Mouse (Mus musculus) limb, embryonic 15.5 days (tissue): ENCODE measurements around the gene AL607142.1. TPM values are rescaled to one million over a fixed set of nuclear protein-coding genes. Genes with fewer than 3 reads are reported as not detected.

Experiments
- ATAC-seq: fragments of 200-750 bp; cut with Nextera tagmentation; 2 replicates; pipeline ENCODE4 v1.8.0; 2017; ENCODE audit warnings: low read depth, moderate TSS enrichment; ENCODE audit not compliant: insufficient number of reproducible peaks, low FRiP score, low TSS enrichment
- H3K27ac ChIP-seq: fragments of 300-500 bp; sonication (generic); 2 replicates; pipeline ENCODE4 v1.5.1; 2015; ENCODE audit warnings: moderate library complexity, mild to moderate bottlenecking, inconsistent platforms
- H3K27me3 ChIP-seq: fragments of 300-500 bp; sonication (generic); 2 replicates; pipeline ENCODE4 v1.6.1; 2015; ENCODE audit warnings: inconsistent platforms
- H3K36me3 ChIP-seq: fragments of 300-500 bp; sonication (generic); 2 replicates; pipeline ENCODE4 v1.6.1; 2015; ENCODE audit warnings: inconsistent platforms
- H3K4me1 ChIP-seq: fragments of 300-500 bp; sonication (generic); 2 replicates; pipeline ENCODE4 v1.6.1; 2015; ENCODE audit warnings: inconsistent platforms
- H3K4me2 ChIP-seq: fragments of 300-500 bp; sonication (generic); 2 replicates; pipeline ENCODE4 v1.6.1; 2015; ENCODE audit warnings: mild to moderate bottlenecking, inconsistent platforms
- H3K4me3 ChIP-seq: fragments of 300-500 bp; sonication (generic); 2 replicates; pipeline ENCODE4 v1.5.1; 2015; ENCODE audit warnings: mild to moderate bottlenecking, inconsistent platforms
- H3K9ac ChIP-seq: fragments of 300-500 bp; sonication (generic); 2 replicates; pipeline ENCODE4 v1.6.1; 2015; ENCODE audit warnings: inconsistent platforms
- H3K9me3 ChIP-seq: fragments of 300-500 bp; sonication (generic); 2 replicates; pipeline ENCODE4 v1.6.1; 2016; ENCODE audit warnings: inconsistent platforms
- WGBS: fragments of 180-500 bp; shearing (Covaris S2); methylation state at CpG from one replicate; pipeline ENCODE4 v1.1.7; 2015; 5-methylcytosine and 5-hydroxymethylcytosine counted together
- polyA plus RNA-seq: library from polyadenylated mRNA; unstranded; fragments of >200 nt; fragmentation: Nextera tagmentation; extraction: Ambion mirVana; gene quantifications from 2 replicates; pipeline ENCODE4 v1.2.1, GENCODE M21; 2015

Gene AL607142.1
- polyA plus RNA-seq, 1 experiment from 2014 or later: not detected

GRCm38 (mm10) chr4:120058157-120058556 lies 6.6 kb upstream of the AL607142.1 start:
- Histone ChIP-seq H3K36me3 (no peaks in the 10 kb centered on the region), H3K27ac (no peak overlapping the region), H3K9ac (no peak overlapping the region), H3K27me3 (0 out of 2 replicates have a peak, but pooled peaks cover 5% of the 10 kb centered on the region), H3K4me2 (no peak overlapping the region), H3K4me1 (no peaks in the 10 kb centered on the region), H3K4me3 (no peak overlapping the region), H3K9me3 (no peaks in the 10 kb centered on the region)
- no peak for ATAC-seq
- WGBS: 85% methylated on average over 3 of the region's 3 CpGs

- WGBS: 71% methylated on average over 10 of the region's 10 CpGs
These were observed 6.0 kb upstream of the AL607142.1 start for GRCm38 (mm10) chr4:120058794-120059193.

GRCm38 (mm10) chr4:120061727-120062126 lies 3.1 kb upstream of the AL607142.1 start:
- Histone ChIP-seq H3K9ac (no peak overlapping the region), H3K4me2 (no peak overlapping the region), H3K4me3 (no peak overlapping the region), H3K4me1 (no peaks in the 10 kb centered on the region), H3K9me3 (no peaks in the 10 kb centered on the region), H3K27ac (no peak overlapping the region), H3K36me3 (no peaks in the 10 kb centered on the region), H3K27me3 (0 out of 2 replicates have a peak, but pooled peaks cover 5% of the 10 kb centered on the region)
- no peak for ATAC-seq
- 83% methylated on average over 6 of the region's 6 CpGs for WGBS

More at GRCm38 (mm10) chr4:120058794-120059193, 6.0 kb upstream of the AL607142.1 start:
- ATAC-seq: no peak
- no peaks in the 10 kb centered on the region for H3K9me3 ChIP-seq
- no peak overlapping the region for H3K4me3 ChIP-seq
- H3K9ac ChIP-seq: no peak overlapping the region
- no peaks in the 10 kb centered on the region for H3K4me1 ChIP-seq
- H3K36me3 ChIP-seq: no peaks in the 10 kb centered on the region
- H3K27me3 ChIP-seq: 0 out of 2 replicates have a peak, but pooled peaks cover 5% of the 10 kb centered on the region
- H3K27ac ChIP-seq: no peak overlapping the region
- no peak overlapping the region for H3K4me2 ChIP-seq

- Histone ChIP-seq H3K4me2 (no peak overlapping the region), H3K4me1 (peaks cover 2% of the 10 kb centered on the region; the same call in 1 of the 2 replicates), H3K9ac (no peak overlapping the region), H3K9me3 (no peaks in the 10 kb centered on the region), H3K27me3 (0 out of 2 replicates have a peak, but pooled peaks cover 5% of the 10 kb centered on the region), H3K36me3 (no peaks in the 10 kb centered on the region), H3K27ac (no peak overlapping the region), H3K4me3 (no peak overlapping the region)
- WGBS: 76% methylated on average over 6 of the region's 6 CpGs
- ATAC-seq: no peak
These were observed 2.6 kb upstream of the AL607142.1 start for GRCm38 (mm10) chr4:120062198-120062597.

GRCm38 (mm10) chr4:120062754-120063153 lies 2.0 kb upstream of the AL607142.1 start:
- H3K4me3 ChIP-seq: no peak overlapping the region
- no peaks in the 10 kb centered on the region for H3K36me3 ChIP-seq
- 0 out of 2 replicates have a peak, but pooled peaks cover 5% of the 10 kb centered on the region for H3K27me3 ChIP-seq
- no peak overlapping the region for H3K4me2 ChIP-seq
- peaks cover 4% of the 10 kb centered on the region; the same call in 1 of the 2 replicates for H3K4me1 ChIP-seq
- H3K27ac ChIP-seq: no peak overlapping the region
- no peak overlapping the region for H3K9ac ChIP-seq
- H3K9me3 ChIP-seq: no peaks in the 10 kb centered on the region
- no peak for ATAC-seq
- WGBS: 86% methylated on average over 11 of the region's 11 CpGs

GRCm38 (mm10) chr4:120063353-120064124 lies 1.3 kb upstream of the AL607142.1 start:
- peaks cover 4% of the 10 kb centered on the region; the same call in 1 of the 2 replicates for H3K4me1 ChIP-seq
- WGBS: 87% methylated on average over 20 of the region's 20 CpGs
- H3K27ac ChIP-seq: no peak overlapping the region
- no peaks in the 10 kb centered on the region for H3K9me3 ChIP-seq
- 0 out of 2 replicates have a peak, but pooled peaks cover 5% of the 10 kb centered on the region for H3K27me3 ChIP-seq
- H3K4me3 ChIP-seq: no peak overlapping the region
- no peak for ATAC-seq
- H3K4me2 ChIP-seq: no peak overlapping the region
- no peaks in the 10 kb centered on the region for H3K36me3 ChIP-seq
- H3K9ac ChIP-seq: no peak overlapping the region

- Histone ChIP-seq H3K4me3 (no peak overlapping the region), H3K9me3 (no peaks in the 10 kb centered on the region), H3K27me3 (no peaks in the 10 kb centered on the region), H3K9ac (no peak overlapping the region), H3K36me3 (no peaks in the 10 kb centered on the region), H3K4me1 (peaks cover 7% of the 10 kb centered on the region), H3K27ac (no peak overlapping the region), H3K4me2 (no peak overlapping the region)
- WGBS: 67% methylated on average over 9 of the region's 9 CpGs
- no peak for ATAC-seq
These were observed 2.2 kb downstream of the AL607142.1 start for GRCm38 (mm10) chr4:120066841-120067591.

- ATAC-seq: no peak
- Histone ChIP-seq H3K9me3 (no peaks in the 10 kb centered on the region), H3K27me3 (no peaks in the 10 kb centered on the region), H3K27ac (no peak overlapping the region), H3K9ac (no peak overlapping the region), H3K4me1 (peaks cover 11% of the 10 kb centered on the region), H3K4me3 (no peak overlapping the region), H3K36me3 (no peaks in the 10 kb centered on the region), H3K4me2 (no peak overlapping the region)
- 84% methylated on average over 8 of the region's 8 CpGs for WGBS
These were observed 2.9 kb downstream of the AL607142.1 start for GRCm38 (mm10) chr4:120067592-120068235.

- Histone ChIP-seq H3K27ac (no peak overlapping the region), H3K27me3 (no peaks in the 10 kb centered on the region), H3K36me3 (no peaks in the 10 kb centered on the region), H3K9ac (no peak overlapping the region), H3K4me3 (no peak overlapping the region), H3K4me1 (peaks cover 16% of the 10 kb centered on the region), H3K4me2 (no peak overlapping the region), H3K9me3 (no peaks in the 10 kb centered on the region)
- no peak for ATAC-seq
- WGBS: 71% methylated on average over 3 of the region's 3 CpGs
These were observed 4.2 kb downstream of the AL607142.1 start for GRCm38 (mm10) chr4:120068883-120069581.

GRCm38 (mm10) chr4:120069582-120069980 lies 4.8 kb downstream of the AL607142.1 start:
- H3K27ac ChIP-seq: no peak overlapping the region
- no peak overlapping the region for H3K9ac ChIP-seq
- no peak for ATAC-seq

GRCm38 (mm10) chr4:120071411-120071810 lies 6.6 kb downstream of the AL607142.1 start:
- Histone ChIP-seq H3K4me2 (no peak overlapping the region), H3K36me3 (no peaks in the 10 kb centered on the region), H3K4me3 (no peak overlapping the region), H3K9me3 (no peaks in the 10 kb centered on the region), H3K9ac (no peak overlapping the region), H3K27me3 (no peaks in the 10 kb centered on the region), H3K4me1 (peaks cover 29% of the 10 kb centered on the region), H3K27ac (no peak overlapping the region)
- WGBS: 59% methylated on average over 3 of the region's 3 CpGs
- ATAC-seq: no peak

More at GRCm38 (mm10) chr4:120069582-120069980, 4.8 kb downstream of the AL607142.1 start:
- H3K4me2 ChIP-seq: no peak overlapping the region
- no peaks in the 10 kb centered on the region for H3K27me3 ChIP-seq
- H3K4me1 ChIP-seq: peaks cover 20% of the 10 kb centered on the region
- WGBS: 85% methylated on average over 3 of the region's 3 CpGs
- no peaks in the 10 kb centered on the region for H3K9me3 ChIP-seq
- no peaks in the 10 kb centered on the region for H3K36me3 ChIP-seq
- no peak overlapping the region for H3K4me3 ChIP-seq
